Mouse (Mus musculus) right cerebral cortex, adult 18-20 months (tissue): ENCODE measurements at regions not wholly inside any gene's neighbourhood (a gene's known extent, or its start where the extent isn't known, plus 50 kb on each side); places are given as distances from the start of the nearest gene placed in this dataset.

Source experiments
- DNase-seq: peaks from one replicate; pipeline ENCODE4 v3.0.0; 2022; ENCODE audit warnings: mixed read lengths

- DNase-seq = no peak
Observed at GRCm38 (mm10) chr13:113736468-113736867, 57.8 kb upstream of the Arl15 start.

- no peak for DNase-seq
Observed at GRCm38 (mm10) chr13:113735611-113736285, 58.6 kb upstream of the Arl15 start.

GRCm38 (mm10) chr13:113734134-113734794 lies 60.0 kb upstream of the Arl15 start:
- DNase-seq = peak; percentile 33

GRCm38 (mm10) chr13:113733734-113734133 lies 60.6 kb upstream of the Arl15 start:
- no peak for DNase-seq

- DNase-seq = no peak
Observed at GRCm38 (mm10) chr13:113730776-113731400, 63.4 kb upstream of the Arl15 start.

- no peak for DNase-seq
Observed at GRCm38 (mm10) chr13:113730062-113730775, 64.1 kb upstream of the Arl15 start.

GRCm38 (mm10) chr13:113729574-113729973 lies 64.7 kb upstream of the Arl15 start:
- DNase-seq = no peak

- DNase-seq = peak; percentile 15
Observed at GRCm38 (mm10) chr13:113728111-113728510, 64.6 kb upstream of the Hspb3 start.

- DNase-seq = no peak
Observed at GRCm38 (mm10) chr13:113724881-113725837, 61.7 kb upstream of the Hspb3 start.

GRCm38 (mm10) chr13:113715231-113715630 lies 51.8 kb upstream of the Hspb3 start:
- DNase-seq = no peak

GRCm38 (mm10) chr13:113713844-113714243 lies 50.4 kb upstream of the Hspb3 start:
- no peak for DNase-seq
